Mouse (Mus musculus) ovary, postnatal 14 days (tissue): ENCODE measurements around the gene Slc12a7.
"Not testable (repeated sequence)": the region's sequence is repeated elsewhere in the genome, so short reads cannot be mapped to it uniquely, and the experiment has no call there.

ENCODE experiments used
- DNase-seq: peaks from one replicate; pipeline ENCODE4 v3.0.0; 2022; ENCODE audit warnings: low spot score

Gene Slc12a7

GRCm38 (mm10) chr13:73732742-73733700 lies at the start of gene Slc12a7:
Gene Slc12a7 (plus strand): TSS chr13:73733094.
- no peak for DNase-seq

DNA sequence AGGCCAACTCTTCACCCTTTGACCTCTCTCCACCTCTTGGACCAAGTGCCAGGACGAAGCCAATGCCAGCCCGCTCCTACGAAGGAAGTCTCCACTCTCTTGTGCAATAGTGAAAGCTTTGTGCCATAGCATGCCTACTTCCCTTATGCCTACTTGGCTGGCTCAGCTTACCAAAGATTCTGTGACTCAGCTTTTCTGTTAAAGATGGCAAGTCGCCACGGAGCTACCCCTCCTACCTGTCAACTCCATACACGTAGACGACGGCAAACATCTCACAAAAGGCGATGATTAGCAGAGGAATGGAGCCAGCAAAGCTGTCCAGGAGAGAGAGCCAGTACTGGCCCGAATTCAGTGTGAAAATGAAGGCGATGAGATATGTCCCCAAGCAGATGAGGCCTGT lies 49.2 kb upstream of the Slc12a7 start:
- DNase-seq: peak; percentile 4

DNA sequence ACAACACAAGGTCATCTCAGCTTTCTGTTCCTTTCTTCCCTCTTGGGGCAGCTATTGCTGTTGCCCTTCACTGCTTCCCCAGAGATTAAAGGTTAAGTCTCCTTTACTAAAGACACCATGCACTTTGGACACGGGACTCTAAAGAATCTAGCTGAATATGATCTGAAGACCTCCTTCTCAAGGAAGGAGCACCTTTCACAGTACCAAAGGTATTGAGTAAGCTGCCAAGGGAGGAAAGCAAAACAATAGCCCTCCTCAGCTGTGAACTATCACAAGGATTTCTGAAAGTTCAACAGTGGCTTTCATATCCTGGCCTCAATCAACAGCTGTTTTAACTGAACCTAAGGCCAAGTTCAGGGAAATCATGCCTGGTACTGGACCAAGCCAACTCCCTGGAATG lies 48.5 kb upstream of the Slc12a7 start:
- DNase-seq: no peak

GRCm38 (mm10) chr13:73685502-73685901 lies 47.4 kb upstream of the Slc12a7 start:
- no peak for DNase-seq

- no peak for DNase-seq
Observed at GRCm38 (mm10) chr13:73687601-73688000, 45.3 kb upstream of the Slc12a7 start.

GRCm38 (mm10) chr13:73688934-73689333 lies 44.0 kb upstream of the Slc12a7 start:
- DNase-seq: no peak

DNA sequence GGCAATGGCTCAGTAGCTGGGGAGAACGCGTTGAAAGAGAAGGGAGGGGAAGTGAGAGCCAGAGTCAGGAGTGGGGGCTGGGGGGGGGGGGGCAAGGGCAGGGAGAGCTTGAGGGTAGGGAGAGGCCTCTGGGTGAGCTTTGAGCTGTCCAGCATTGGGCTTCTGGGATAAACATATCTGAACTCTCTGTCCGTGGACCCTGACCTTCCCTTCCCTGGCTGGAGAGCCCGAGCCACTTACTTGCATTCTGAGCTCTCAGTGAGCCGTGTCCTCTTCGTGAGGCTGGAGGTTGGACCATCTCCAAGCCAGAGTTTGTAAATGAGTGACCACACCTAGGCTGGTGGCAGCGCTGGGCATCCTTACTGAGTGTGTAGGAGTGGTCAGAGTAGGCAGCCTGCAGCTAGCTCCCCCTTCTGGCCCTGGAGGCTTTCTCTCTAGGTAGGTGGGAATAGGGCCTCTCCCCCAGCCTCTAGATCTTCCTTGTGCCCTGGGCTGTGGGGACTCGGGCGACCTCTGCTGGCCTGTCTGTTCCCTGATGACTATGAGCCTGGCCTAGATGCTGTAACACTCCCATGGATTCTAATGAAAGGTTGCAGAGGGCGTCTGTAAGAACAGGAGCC lies 40.5 kb upstream of the Slc12a7 start:
- peak; percentile 56 for DNase-seq

DNA sequence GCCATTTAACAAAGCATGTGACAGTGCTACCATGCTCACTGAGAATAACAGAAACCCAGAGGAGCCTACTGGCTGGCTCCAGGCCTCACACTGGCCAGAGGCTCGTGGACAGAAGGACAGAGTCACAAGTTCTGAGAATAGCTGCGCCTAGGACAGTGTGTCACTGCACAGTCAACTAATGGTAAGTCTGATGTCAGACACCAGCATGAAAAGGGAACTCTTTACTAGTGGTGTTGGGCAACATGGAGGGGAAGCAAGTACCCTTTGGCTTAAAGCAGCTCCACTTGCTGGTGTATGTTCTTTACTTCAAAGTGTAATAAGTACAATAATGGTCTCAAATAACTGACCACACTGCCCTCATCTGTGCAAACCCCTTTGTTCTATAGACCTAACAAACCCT lies 39.6 kb upstream of the Slc12a7 start:
- no peak for DNase-seq

DNA sequence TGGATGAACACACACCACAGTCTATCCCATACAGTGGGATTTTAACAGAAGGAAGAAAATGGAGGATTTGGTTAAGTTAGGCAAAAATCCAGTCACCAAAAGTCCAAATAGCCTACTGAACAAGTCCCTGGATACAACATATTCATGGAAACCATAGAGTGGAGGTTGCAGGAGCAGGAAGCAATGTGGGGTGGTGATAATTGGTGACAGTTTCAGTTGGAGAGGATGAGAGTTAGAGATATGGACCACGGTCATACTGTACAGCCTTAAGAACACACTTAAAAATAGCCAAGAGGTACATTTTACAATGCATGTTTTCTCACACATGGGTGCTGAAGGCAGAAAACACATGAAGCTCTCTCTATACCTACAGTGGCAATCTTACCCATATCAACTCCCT lies 37.9 kb upstream of the Slc12a7 start:
- no peak for DNase-seq

DNA sequence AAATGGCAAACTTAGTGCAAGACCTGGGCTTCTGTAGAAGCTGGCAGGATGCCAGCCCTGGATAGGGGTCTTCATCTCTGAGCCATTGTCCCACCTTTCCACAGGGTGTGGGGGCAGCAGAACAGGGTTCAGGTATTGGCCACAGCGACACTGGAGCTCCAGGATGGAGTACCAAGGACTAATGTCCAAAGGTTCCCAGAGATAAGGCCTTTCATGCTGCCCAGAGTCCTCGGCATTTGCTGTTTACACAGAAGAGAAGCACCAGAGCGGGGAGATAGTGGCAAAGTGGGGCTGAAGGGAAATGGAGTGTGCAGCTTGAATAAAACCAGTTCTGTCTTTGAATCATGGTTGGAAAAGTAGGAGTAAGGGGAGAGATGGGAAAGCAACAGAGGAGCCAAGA lies 36.4 kb upstream of the Slc12a7 start:
- no peak for DNase-seq

- DNase-seq: no peak
Observed at GRCm38 (mm10) chr13:73699714-73700113, 33.2 kb upstream of the Slc12a7 start.

- no peak for DNase-seq
Observed at GRCm38 (mm10) chr13:73700554-73700953, 32.3 kb upstream of the Slc12a7 start.

DNA sequence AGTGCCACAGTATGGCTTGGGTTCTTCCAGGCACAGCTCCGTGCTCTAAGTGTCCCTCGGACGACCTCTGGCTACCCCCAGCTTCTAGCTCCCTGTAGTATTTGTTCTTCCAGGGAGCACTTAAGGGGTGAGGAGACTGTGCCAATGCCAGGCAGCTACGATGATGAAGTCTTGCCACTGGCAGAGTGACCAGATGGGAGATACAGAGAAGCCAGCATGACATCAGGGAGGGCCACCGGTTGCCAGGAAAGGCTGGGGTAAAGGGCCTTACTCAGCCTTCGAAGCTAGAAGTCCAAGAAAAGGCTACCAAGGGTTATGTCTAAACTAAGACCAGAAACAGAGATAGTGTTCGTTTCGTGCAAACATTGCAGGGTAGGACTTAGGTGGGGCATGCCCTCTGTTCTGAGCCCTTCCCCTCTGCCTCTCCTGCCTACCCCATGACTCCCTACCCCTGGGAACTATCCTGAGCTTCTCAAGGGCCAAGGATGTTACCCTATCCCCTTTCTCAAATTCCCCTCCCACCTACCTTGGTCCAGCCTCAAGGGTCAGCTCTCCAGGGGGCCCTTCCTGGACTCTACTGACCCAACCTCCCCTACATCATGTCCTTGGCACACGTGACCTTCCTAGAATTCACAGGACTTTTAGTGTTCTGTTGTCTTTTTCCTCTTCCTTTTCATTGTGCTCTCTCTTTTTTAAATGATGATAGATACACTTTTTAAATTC lies 31.6 kb upstream of the Slc12a7 start:
- no peak for DNase-seq

DNA sequence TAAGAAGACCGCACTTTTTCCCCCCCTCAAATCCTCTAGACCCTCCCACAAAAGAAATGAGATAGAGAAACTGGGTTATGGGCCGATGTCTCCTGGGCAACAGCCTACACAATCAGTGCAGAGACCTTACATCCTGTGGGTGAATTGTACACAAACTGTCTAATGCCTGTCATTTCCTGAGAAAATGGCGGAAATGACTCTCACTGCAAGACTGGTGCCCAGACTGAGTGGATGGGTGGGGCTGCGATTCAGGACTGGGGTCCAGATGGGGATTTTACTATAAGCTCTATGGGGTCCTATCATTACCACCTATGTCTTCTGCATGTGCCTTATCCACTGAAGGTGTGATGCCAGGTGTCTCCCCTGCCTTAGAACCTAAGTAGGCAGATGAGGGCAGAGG lies 30.1 kb upstream of the Slc12a7 start:
- no peak for DNase-seq

- not testable (repeated sequence) for DNase-seq
Observed at GRCm38 (mm10) chr13:73703486-73703885, 29.4 kb upstream of the Slc12a7 start.

DNA sequence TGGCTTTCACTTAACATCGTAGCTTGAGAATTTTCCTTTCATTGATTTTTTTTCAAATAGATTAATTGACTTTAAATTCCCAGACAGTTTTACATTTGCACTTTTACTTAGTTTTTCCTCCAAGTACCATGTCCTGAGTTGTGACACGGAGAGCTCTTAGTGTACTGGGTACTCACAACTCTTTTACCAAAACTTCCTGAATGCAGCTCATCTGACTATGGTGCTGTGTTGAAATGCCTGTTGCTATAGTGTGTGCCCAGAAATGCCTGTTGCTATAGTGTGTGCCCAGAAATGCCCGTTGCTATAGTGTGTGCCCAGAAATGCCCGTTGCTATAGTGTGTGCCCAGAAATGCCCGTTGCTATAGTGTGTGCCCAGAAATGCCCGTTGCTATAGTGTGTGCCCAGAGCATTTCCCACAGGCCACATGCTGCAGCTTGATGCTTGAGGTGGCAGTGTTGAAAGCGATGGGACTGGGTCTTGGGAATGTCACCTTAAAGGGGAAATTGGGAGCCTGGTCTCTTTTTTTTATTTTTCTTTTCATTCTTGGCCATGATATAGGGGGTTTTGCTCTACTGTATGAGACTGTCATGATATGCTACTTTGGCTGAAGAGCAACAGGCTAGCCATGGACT lies 28.1 kb upstream of the Slc12a7 start, which contains the start of gene Slc6a19:
Slc6a19 (minus strand) TSS at position 172 of the 632 bp plus-strand sequence.
- no peak for DNase-seq

GRCm38 (mm10) chr13:73709491-73709890 lies 23.4 kb upstream of the Slc12a7 start:
- DNase-seq: no peak

- no peak for DNase-seq
Observed at GRCm38 (mm10) chr13:73711221-73711620, 21.7 kb upstream of the Slc12a7 start.

- DNase-seq: no peak
Observed at GRCm38 (mm10) chr13:73711803-73712202, 21.1 kb upstream of the Slc12a7 start.

GRCm38 (mm10) chr13:73712228-73712627 lies 20.7 kb upstream of the Slc12a7 start:
- no peak for DNase-seq

DNA sequence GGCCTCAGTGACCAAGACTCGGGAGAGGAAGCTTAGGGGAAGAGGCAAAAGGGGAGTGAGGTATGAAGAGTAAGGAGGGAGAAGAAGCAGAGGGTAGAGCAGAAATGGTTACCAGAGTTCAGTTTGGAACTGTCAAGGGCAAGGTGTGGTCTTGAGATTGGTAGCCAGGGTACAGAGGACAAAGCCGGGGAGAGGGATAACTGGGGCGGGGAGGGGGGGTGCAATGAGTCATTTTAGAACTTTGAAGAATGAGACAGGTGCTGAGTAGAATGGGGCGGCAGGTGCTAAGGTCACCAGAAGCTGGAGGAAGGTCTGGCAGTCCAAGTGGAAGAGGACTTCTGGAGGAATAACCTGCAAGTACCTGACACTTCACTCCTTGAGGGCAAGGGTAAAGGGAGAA lies 19.7 kb upstream of the Slc12a7 start:
- DNase-seq: no peak

DNA sequence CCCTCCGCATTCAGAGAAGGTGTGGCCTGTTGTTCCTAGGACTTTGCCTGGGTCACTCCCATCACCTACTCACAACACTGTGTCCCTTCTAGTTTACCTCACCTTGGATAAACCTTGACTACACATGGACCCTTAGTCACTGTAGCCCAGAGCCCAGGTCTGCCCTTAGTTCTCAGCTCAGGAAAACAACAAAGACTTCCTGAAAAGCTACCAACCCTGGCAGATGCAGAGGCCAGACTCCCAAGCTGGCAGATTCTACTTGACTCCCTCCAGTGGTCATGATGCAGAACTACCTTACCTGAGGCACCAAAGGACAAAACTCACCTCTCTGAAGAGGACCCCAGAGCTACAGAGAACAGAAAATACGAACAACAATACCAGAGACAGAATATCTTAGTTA lies 18.9 kb upstream of the Slc12a7 start:
- no peak for DNase-seq
